Mouse (Mus musculus) midbrain, embryonic 11.5 days (tissue): ENCODE measurements around the gene Sik3. TPM values are rescaled to one million over a fixed set of nuclear protein-coding genes. Genes with fewer than 3 reads are reported as not detected.
A peak's percentile ranks its signal among the peaks of the same experiment; 100 is the strongest.

Experiments
- ATAC-seq: fragments of 200-750 bp; cut with Nextera tagmentation; 2 replicates; pipeline ENCODE4 v1.8.0; 2017; ENCODE audit warnings: moderate TSS enrichment, moderate library complexity; ENCODE audit not compliant: low FRiP score
- DNase-seq: peaks from one replicate; pipeline ENCODE4 v3.0.0; 2015; ENCODE audit warnings: low spot score; ENCODE audit errors: missing footprints
- H3K27ac ChIP-seq: fragments of 300-500 bp; sonication (generic); 2 replicates; pipeline ENCODE4 v1.5.1; 2014; ENCODE audit warnings: low read depth, low read length
- H3K27me3 ChIP-seq: fragments of 300-500 bp; sonication (generic); 2 replicates; pipeline ENCODE4 v1.6.1; 2014; ENCODE audit warnings: mild to moderate bottlenecking, low read length, moderate library complexity, mixed read lengths; ENCODE audit not compliant: control insufficient read depth, insufficient read depth
- H3K36me3 ChIP-seq: fragments of 300-500 bp; sonication (generic); 2 replicates; pipeline ENCODE4 v1.6.1; 2014; ENCODE audit warnings: mild to moderate bottlenecking, low read length, moderate library complexity, mixed read lengths; ENCODE audit not compliant: control insufficient read depth, insufficient read depth
- H3K4me1 ChIP-seq: fragments of 300-500 bp; sonication (generic); 2 replicates; pipeline ENCODE4 v1.6.1; 2014; ENCODE audit warnings: low read length; ENCODE audit not compliant: control insufficient read depth, insufficient read depth
- H3K4me2 ChIP-seq: fragments of 300-500 bp; sonication (generic); 2 replicates; pipeline ENCODE4 v1.6.1; 2014; ENCODE audit warnings: mild to moderate bottlenecking, moderate library complexity
- H3K4me3 ChIP-seq: fragments of 300-500 bp; sonication (generic); 2 replicates; pipeline ENCODE4 v1.5.1; 2014; ENCODE audit warnings: low read depth, low read length
- H3K9ac ChIP-seq: fragments of 300-500 bp; sonication (generic); 2 replicates; pipeline ENCODE4 v1.6.1; 2014; ENCODE audit warnings: low read length
- H3K9me3 ChIP-seq: fragments of 300-500 bp; sonication (generic); 2 replicates; pipeline ENCODE4 v1.6.1; 2016; ENCODE audit warnings: low read length; ENCODE audit not compliant: control insufficient read depth
- WGBS: fragments of 180-500 bp; shearing (Covaris S2); extraction: QIAGEN DNeasy Blood & Tissue Kit; methylation state at CpG from one replicate; pipeline ENCODE4 v1.1.7; 2014; 5-methylcytosine and 5-hydroxymethylcytosine counted together
- polyA plus RNA-seq: library from polyadenylated mRNA; unstranded; fragments of >200 nt; fragmentation: Nextera tagmentation; extraction: Ambion mirVana; gene quantifications from 2 replicates; pipeline ENCODE4 v1.2.1, GENCODE M21; 2014

The Sik3 gene
- polyA plus RNA-seq, 1 experiment from 2014 or later: 8.9 TPM

DNA sequence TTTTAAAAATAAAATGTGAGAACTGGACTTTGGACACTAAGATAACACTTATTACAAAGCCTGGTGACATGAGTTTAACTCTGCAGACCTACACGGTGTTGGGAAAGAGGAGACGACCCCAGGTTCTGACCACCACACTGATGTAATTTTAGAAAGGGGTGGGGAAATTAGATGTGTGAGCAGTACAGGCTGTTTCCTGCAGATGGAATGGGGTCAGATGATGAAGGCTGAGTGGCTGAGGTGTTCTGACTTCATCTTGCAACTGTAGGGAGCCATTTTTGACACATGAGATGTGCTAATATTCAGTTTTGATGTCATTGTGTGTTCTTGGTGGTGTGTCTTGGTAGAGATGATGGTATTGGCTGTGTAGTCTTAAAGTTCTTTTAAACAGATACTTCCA lies 28.6 kb downstream of the Sik3 start:
- WGBS: 93% methylated on average over 2 of the region's 2 CpGs
- no peak for ATAC-seq
- H3K27me3 ChIP-seq: no peaks in the 10 kb centered on the region

DNA sequence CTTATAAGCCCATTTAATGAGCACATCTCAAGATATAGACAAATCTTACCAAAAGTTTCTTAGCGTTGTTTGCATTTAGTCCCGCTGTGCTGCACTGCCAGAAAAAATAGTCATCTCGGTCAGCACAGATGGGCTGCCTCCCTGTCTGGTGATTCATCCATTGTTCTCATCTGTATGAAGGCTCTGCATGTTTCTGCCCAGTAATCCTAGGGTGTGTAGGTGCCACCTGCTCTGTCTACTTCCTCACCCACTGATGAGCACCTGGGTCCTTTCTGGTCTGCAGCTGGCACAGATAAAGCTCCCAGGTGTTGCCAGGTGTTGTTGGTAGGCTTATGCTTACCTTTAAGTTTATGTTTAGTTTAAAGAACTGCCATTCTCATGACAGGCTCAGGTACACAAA lies 29.8 kb downstream of the Sik3 start:
- no peak overlapping the region for H3K27ac ChIP-seq
- peaks cover 6% of the 10 kb centered on the region; the same call in 1 of the 2 replicates for H3K4me1 ChIP-seq
- 86% methylated on average over 3 of the region's 3 CpGs for WGBS
- ATAC-seq (no peak), DNase-seq (peak; percentile 6)
- H3K36me3 ChIP-seq: no peaks in the 10 kb centered on the region
- no peak overlapping the region for H3K4me3 ChIP-seq
- no peak overlapping the region for H3K4me2 ChIP-seq
- no peak overlapping the region for H3K9ac ChIP-seq
- no peaks in the 10 kb centered on the region for H3K9me3 ChIP-seq
- H3K27me3 ChIP-seq: no peaks in the 10 kb centered on the region

More for the DNA sequence above, 28.6 kb downstream of the Sik3 start:
- H3K4me3 ChIP-seq: no peak overlapping the region
- H3K4me1 ChIP-seq: no peaks in the 10 kb centered on the region
- no peak overlapping the region for H3K9ac ChIP-seq
- no peaks in the 10 kb centered on the region for H3K9me3 ChIP-seq
- peak; percentile 56 for DNase-seq
- no peak overlapping the region for H3K4me2 ChIP-seq
- no peaks in the 10 kb centered on the region for H3K36me3 ChIP-seq
- no peak overlapping the region for H3K27ac ChIP-seq

- WGBS: 88% methylated on average over 8 of the region's 8 CpGs
These were observed 31.0 kb downstream of the Sik3 start for GRCm38 (mm10) chr9:46043626-46044025.

GRCm38 (mm10) chr9:46046724-46047517 lies 34.3 kb downstream of the Sik3 start:
- no peak overlapping the region for H3K9ac ChIP-seq

More at GRCm38 (mm10) chr9:46043626-46044025, 31.0 kb downstream of the Sik3 start:
- no peaks in the 10 kb centered on the region for H3K36me3 ChIP-seq
- DNase-seq (peak; percentile 57), ATAC-seq (no peak)
- no peak overlapping the region for H3K9ac ChIP-seq
- H3K27me3 ChIP-seq: no peaks in the 10 kb centered on the region
- H3K4me3 ChIP-seq: no peak overlapping the region
- no peaks in the 10 kb centered on the region for H3K9me3 ChIP-seq
- H3K27ac ChIP-seq: no peak overlapping the region
- H3K4me2 ChIP-seq: no peak overlapping the region
- peaks cover 6% of the 10 kb centered on the region; the same call in 1 of the 2 replicates for H3K4me1 ChIP-seq

DNA sequence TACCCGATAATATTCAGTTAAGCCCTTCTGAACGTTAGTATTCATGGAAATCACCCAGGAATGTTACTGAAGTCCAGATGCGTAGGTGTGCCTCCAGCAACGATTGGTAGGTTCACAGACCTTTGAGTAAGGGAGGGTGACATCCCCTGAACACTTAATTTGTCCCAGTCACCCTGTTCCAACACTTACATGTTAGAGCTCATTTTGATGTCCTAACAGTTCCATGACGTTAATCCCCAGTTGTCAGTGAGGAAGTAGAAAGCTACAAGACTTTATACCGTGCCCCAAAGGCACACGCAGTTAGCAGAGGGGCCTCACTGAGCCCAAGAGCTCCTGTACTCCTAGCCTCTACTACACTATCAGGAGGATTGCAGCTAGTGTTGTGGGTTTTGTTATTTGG lies 36.9 kb downstream of the Sik3 start:
- no peaks in the 10 kb centered on the region for H3K36me3 ChIP-seq
- H3K27ac ChIP-seq: no peak overlapping the region
- H3K9ac ChIP-seq: no peak overlapping the region
- no peaks in the 10 kb centered on the region for H3K9me3 ChIP-seq
- H3K4me3 ChIP-seq: no peak overlapping the region
- DNase-seq (no peak), ATAC-seq (no peak)
- no peak overlapping the region for H3K4me2 ChIP-seq
- WGBS: 80% methylated on average over 7 of the region's 7 CpGs
- H3K4me1 ChIP-seq: peaks cover 17% of the 10 kb centered on the region
- no peaks in the 10 kb centered on the region for H3K27me3 ChIP-seq

More at GRCm38 (mm10) chr9:46046724-46047517, 34.3 kb downstream of the Sik3 start:
- no peak overlapping the region for H3K4me2 ChIP-seq
- WGBS: 66% methylated on average over 11 of the region's 11 CpGs
- ATAC-seq: no peak
- H3K27ac ChIP-seq: no peak overlapping the region
- no peaks in the 10 kb centered on the region for H3K36me3 ChIP-seq
- no peaks in the 10 kb centered on the region for H3K27me3 ChIP-seq
- peak; percentile 73 for DNase-seq
- no peak overlapping the region for H3K4me3 ChIP-seq
- no peaks in the 10 kb centered on the region for H3K9me3 ChIP-seq
- H3K4me1 ChIP-seq: peaks cover 8% of the 10 kb centered on the region; the same call in 1 of the 2 replicates

GRCm38 (mm10) chr9:46050203-46050602 lies 37.6 kb downstream of the Sik3 start:
- ATAC-seq (no peak), DNase-seq (no peak)
- 58% methylated on average over 8 of the region's 8 CpGs for WGBS
- no peak overlapping the region for H3K27ac ChIP-seq
- peaks cover 17% of the 10 kb centered on the region for H3K4me1 ChIP-seq
- no peak overlapping the region for H3K4me3 ChIP-seq
- H3K9ac ChIP-seq: no peak overlapping the region
- H3K9me3 ChIP-seq: no peaks in the 10 kb centered on the region
- no peaks in the 10 kb centered on the region for H3K36me3 ChIP-seq
- H3K27me3 ChIP-seq: no peaks in the 10 kb centered on the region
- no peak overlapping the region for H3K4me2 ChIP-seq

DNA sequence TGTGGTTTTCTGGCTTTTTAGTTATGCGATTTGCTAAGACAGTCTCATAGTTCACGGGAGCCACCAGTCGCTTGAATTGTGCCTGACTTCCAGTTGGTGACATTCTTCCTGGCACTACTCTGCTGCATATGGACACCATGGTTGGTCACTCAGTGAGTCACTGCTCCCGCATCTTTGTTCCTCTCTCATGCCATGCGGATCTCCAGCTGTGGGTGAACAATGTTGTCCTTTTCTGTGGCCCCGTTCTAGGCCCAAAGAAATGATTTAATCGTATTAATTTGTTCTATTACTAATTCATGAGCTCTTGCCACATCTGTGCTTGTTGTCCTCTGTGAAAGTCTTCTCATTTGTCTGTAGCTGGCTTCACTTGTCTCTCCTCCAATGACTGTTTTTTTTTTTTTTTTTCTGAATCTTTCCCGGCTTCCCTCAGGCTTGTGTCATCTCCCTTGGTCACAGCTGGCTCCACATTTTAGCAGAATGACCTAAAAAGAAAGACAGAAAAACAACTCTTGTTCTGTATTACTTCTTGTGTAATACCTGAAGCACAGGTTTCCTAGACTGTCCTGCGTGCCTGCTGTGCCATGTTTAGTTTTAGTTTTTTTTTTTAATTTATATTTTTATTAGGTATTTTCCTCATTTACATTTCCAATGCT lies 40.5 kb downstream of the Sik3 start:
- Histone ChIP-seq H3K27ac (no peak overlapping the region), H3K9me3 (no peaks in the 10 kb centered on the region), H3K27me3 (no peaks in the 10 kb centered on the region), H3K4me2 (no peak overlapping the region), H3K9ac (no peak overlapping the region), H3K36me3 (no peaks in the 10 kb centered on the region), H3K4me1 (peaks cover 11% of the 10 kb centered on the region), H3K4me3 (no peak overlapping the region)
- 76% methylated on average over 9 of the region's 9 CpGs for WGBS
- ATAC-seq: no peak
- no peak for DNase-seq

DNA sequence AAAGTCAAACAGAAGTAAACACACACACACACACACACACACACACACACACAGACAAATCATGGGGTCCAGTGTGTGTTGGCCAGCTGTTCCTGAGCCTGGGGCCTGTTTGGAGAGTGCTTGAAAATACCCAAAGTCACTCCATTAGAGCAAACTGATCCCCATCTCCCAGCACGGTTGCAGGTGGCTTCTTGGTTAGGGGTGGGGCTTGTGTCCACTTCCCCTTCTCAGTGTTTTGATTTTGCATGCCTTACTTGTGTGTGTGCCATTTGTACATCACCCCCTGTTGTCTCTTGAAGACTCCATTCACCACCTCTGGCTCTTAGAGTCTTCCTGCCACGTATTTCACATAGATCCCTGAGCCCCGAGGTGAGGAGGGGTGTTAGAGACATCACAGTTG lies 45.4 kb downstream of the Sik3 start:
- DNase-seq (no peak), ATAC-seq (no peak)
- H3K4me1 ChIP-seq: peaks cover 6% of the 10 kb centered on the region
- no peaks in the 10 kb centered on the region for H3K36me3 ChIP-seq
- no peak overlapping the region for H3K4me2 ChIP-seq
- H3K27ac ChIP-seq: no peak overlapping the region
- no peak overlapping the region for H3K4me3 ChIP-seq
- H3K27me3 ChIP-seq: no peaks in the 10 kb centered on the region
- WGBS: 92% methylated on average over 3 of the region's 3 CpGs
- no peaks in the 10 kb centered on the region for H3K9me3 ChIP-seq
- no peak overlapping the region for H3K9ac ChIP-seq

DNA sequence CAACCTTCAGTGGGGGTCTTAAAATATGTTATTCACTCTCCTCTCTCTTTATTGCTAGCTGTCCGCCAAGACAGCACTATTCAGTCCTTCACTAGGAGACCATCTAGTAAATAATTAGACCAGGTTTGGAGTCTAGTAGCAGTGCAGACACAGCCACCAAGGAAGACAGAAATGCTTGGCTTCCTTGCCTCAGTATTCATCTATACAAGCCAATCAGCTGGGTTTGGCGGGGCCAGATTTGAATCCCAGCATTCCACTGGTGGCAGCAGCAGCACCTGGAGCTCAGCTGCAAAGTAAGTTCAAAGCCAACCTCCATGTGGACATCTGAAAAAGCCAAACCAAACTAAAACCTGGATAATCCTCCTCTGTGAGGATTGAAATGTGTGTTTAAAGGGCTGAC lies 47.6 kb downstream of the Sik3 start:
- Histone ChIP-seq H3K4me3 (no peak overlapping the region), H3K9ac (no peak overlapping the region), H3K36me3 (no peaks in the 10 kb centered on the region), H3K9me3 (no peaks in the 10 kb centered on the region), H3K4me1 (no peaks in the 10 kb centered on the region), H3K4me2 (no peak overlapping the region), H3K27me3 (no peaks in the 10 kb centered on the region), H3K27ac (no peak overlapping the region)
- no peak for DNase-seq
- 87% methylated on average over 2 of the region's 2 CpGs for WGBS
- no peak for ATAC-seq
